Mouse (Mus musculus): Measurements from ENCODE around the gene Olfr713. TPM values are rescaled to one million over a fixed set of nuclear protein-coding genes. Genes with fewer than 3 reads are reported as not detected.

Olfr713 gene
- polyA plus RNA-seq, 1 experiment from 2014 or later = not detected

Other genes with a start within 250 kb of the Olfr713 start
- not detected in 2 replicates for gene Olfr699, start 238.0 kb upstream of the Olfr713 start, polyA plus RNA-seq (2015; fragmentation: Nextera tagmentation; extraction: Ambion mirVana)
- gene Olfr700, start 222.3 kb upstream of the Olfr713 start, polyA plus RNA-seq (2015; fragmentation: Nextera tagmentation; extraction: Ambion mirVana) = not detected in 2 replicates
- gene Olfr701, start 217.0 kb upstream of the Olfr713 start, polyA plus RNA-seq (2015; fragmentation: Nextera tagmentation; extraction: Ambion mirVana) = not detected in 2 replicates
- not detected in 2 replicates for gene Olfr702, start 197.3 kb upstream of the Olfr713 start, polyA plus RNA-seq (2015; fragmentation: Nextera tagmentation; extraction: Ambion mirVana)
- not detected in 2 replicates for gene Olfr703, start 187.8 kb upstream of the Olfr713 start, polyA plus RNA-seq (2015; fragmentation: Nextera tagmentation; extraction: Ambion mirVana)
- gene Olfr704, start 168.0 kb upstream of the Olfr713 start, polyA plus RNA-seq (2015; fragmentation: Nextera tagmentation; extraction: Ambion mirVana) = not detected in 2 replicates
- not detected in 2 replicates for gene Olfr705, start 154.3 kb upstream of the Olfr713 start, polyA plus RNA-seq (2015; fragmentation: Nextera tagmentation; extraction: Ambion mirVana)
- gene Olfr706, start 143.0 kb upstream of the Olfr713 start, polyA plus RNA-seq (2015; fragmentation: Nextera tagmentation; extraction: Ambion mirVana) = not detected in 2 replicates
- gene Olfr707, start 129.9 kb upstream of the Olfr713 start, polyA plus RNA-seq (2015; fragmentation: Nextera tagmentation; extraction: Ambion mirVana) = not detected in 2 replicates
- not detected in 2 replicates for gene Olfr1532-ps1, start 123.2 kb upstream of the Olfr713 start, polyA plus RNA-seq (2015; fragmentation: Nextera tagmentation; extraction: Ambion mirVana)
- not detected in 2 replicates for gene Olfr709-ps1, start 99.0 kb upstream of the Olfr713 start, polyA plus RNA-seq (2015; fragmentation: Nextera tagmentation; extraction: Ambion mirVana)
- gene Olfr710, start 82.9 kb upstream of the Olfr713 start, polyA plus RNA-seq (2015; fragmentation: Nextera tagmentation; extraction: Ambion mirVana) = not detected in 2 replicates
- gene Olfr6, start 67.2 kb upstream of the Olfr713 start, polyA plus RNA-seq (2015; fragmentation: Nextera tagmentation; extraction: Ambion mirVana) = not detected in 2 replicates
- gene Olfr711, start 55.7 kb upstream of the Olfr713 start, polyA plus RNA-seq (2015; fragmentation: Nextera tagmentation; extraction: Ambion mirVana) = not detected in 2 replicates
- gene Olfr2, start 25.1 kb upstream of the Olfr713 start, polyA plus RNA-seq (2015; fragmentation: Nextera tagmentation; extraction: Ambion mirVana) = not detected in 2 replicates
- not detected in 2 replicates for gene Olfr714, start 39.8 kb downstream of the Olfr713 start, polyA plus RNA-seq (2015; fragmentation: Nextera tagmentation; extraction: Ambion mirVana)
- gene Olfr17, start 62.0 kb downstream of the Olfr713 start, polyA plus RNA-seq (2015; fragmentation: Nextera tagmentation; extraction: Ambion mirVana) = not detected in 2 replicates
- gene Olfr715b, start 79.2 kb downstream of the Olfr713 start, polyA plus RNA-seq (2015; fragmentation: Nextera tagmentation; extraction: Ambion mirVana) = not detected in 2 replicates
- not detected in 2 replicates for gene Olfr715, start 99.9 kb downstream of the Olfr713 start, polyA plus RNA-seq (2015; fragmentation: Nextera tagmentation; extraction: Ambion mirVana)
- not detected in 2 replicates for gene Olfr716, start 107.2 kb downstream of the Olfr713 start, polyA plus RNA-seq (2015; fragmentation: Nextera tagmentation; extraction: Ambion mirVana)
- gene Nlrp14, start 135.8 kb downstream of the Olfr713 start, polyA plus RNA-seq (2015; fragmentation: Nextera tagmentation; extraction: Ambion mirVana) = not detected in 2 replicates
- gene Rbmxl2, start 178.3 kb downstream of the Olfr713 start, polyA plus RNA-seq (2015; fragmentation: Nextera tagmentation; extraction: Ambion mirVana) = not detected in 2 replicates